Mouse (Mus musculus): ENCODE data around the gene Gmppa. TPM values are rescaled to one million over a fixed set of nuclear protein-coding genes. Genes with fewer than 3 reads are reported as not detected.
A peak's percentile ranks its signal among the peaks of the same experiment; 100 is the strongest.

Gene Gmppa
- polyA plus RNA-seq, 2 experiments: 74.9 to 144 TPM

GRCm38 (mm10) chr1:75476441-75476840 lies 40.7 kb downstream of the Gmppa start:
- no peak overlapping the region for H3K9ac ChIP-seq (ENCODE audit: low read depth, low read length, severe bottlenecking)
- H3K36me3 ChIP-seq (ENCODE audit: control insufficient read depth, insufficient read depth, low read length): peaks cover 47% of the 10 kb centered on the region
- peaks cover 19% of the 10 kb centered on the region for H3K4me1 ChIP-seq (ENCODE audit: control insufficient read depth, insufficient read depth, low read length)
- ATAC-seq (ENCODE audit: low FRiP score, low read depth): no peak
- 94% methylated on average over 11 of the region's 11 CpGs for WGBS
- TF ChIP-seq POLR2A (IDR thresholded peaks at IDR 0.05; ENCODE audit: borderline replicate concordance, extremely low read depth, insufficient read depth, insufficient read length): no peak
- no peak for DNase-seq (ENCODE audit: low spot score)
- H3K4me2 ChIP-seq (replicated peaks; ENCODE audit: low read depth, low read length, severe bottlenecking): no peak overlapping the region
- H3K4me3 ChIP-seq (replicated peaks; ENCODE audit: low read length): no peak overlapping the region
- peaks cover 5% of the 10 kb centered on the region; the same call in 1 of the 2 replicates for H3K27me3 ChIP-seq (ENCODE audit: control insufficient read depth, insufficient read depth, low read length)
- H3K9me3 ChIP-seq (ENCODE audit: control insufficient read depth, low read length): no peaks in the 10 kb centered on the region
- no peak overlapping the region for H3K27ac ChIP-seq (replicated peaks; ENCODE audit: low read depth, low read length)

DNA sequence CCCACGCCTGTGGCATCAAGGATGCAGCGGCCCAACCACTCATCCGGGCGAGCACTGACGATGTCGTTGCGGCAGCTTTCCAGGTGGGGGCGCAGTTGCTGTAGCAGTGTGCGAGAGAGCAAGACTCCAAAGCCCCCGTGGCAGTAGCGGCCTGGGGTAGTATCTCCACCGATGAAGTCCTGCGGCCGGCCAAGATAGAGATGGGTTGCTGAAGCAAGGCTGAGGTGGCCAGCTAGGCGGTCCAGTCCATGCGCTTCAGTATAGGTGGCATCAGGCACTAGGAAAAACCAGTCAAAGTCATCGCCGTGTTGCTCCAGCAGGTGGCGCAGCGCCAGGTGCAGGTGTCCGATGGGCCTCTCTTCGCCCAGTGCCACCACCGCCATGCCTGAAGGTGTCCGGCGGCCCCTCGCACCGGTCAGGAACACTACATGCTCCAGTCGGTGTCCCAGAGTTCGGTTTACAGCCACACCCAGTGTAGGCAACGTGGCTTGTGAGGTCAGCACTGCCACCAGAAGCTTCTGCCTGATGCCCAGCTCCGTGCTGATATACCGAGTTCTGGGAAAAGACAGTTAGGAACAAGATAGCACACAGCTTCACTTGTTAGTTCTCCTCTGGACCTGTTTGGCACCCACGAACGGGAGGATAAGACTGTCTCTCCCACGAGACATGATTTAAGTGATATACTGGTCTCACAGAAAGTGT lies 41.7 kb downstream of the Gmppa start:
- Histone ChIP-seq H3K4me1 (ENCODE audit: control insufficient read depth, insufficient read depth, low read length) (peaks cover 19% of the 10 kb centered on the region), H3K4me3 (replicated peaks; ENCODE audit: low read length) (peak overlapping the region; percentile 68), H3K4me2 (replicated peaks; ENCODE audit: low read depth, low read length, severe bottlenecking) (peak overlapping the region; percentile 75), H3K27ac (replicated peaks; ENCODE audit: low read depth, low read length) (no peak overlapping the region), H3K27me3 (ENCODE audit: control insufficient read depth, insufficient read depth, low read length) (peaks cover 5% of the 10 kb centered on the region; the same call in 1 of the 2 replicates), H3K9ac (ENCODE audit: low read depth, low read length, severe bottlenecking) (no peak overlapping the region), H3K36me3 (ENCODE audit: control insufficient read depth, insufficient read depth, low read length) (peaks cover 43% of the 10 kb centered on the region), H3K9me3 (ENCODE audit: control insufficient read depth, low read length) (no peaks in the 10 kb centered on the region)
- DNase-seq (ENCODE audit: low spot score) (peak; percentile 80), ATAC-seq (ENCODE audit: low FRiP score, low read depth) (no peak)
- no peak for TF ChIP-seq POLR2A (IDR thresholded peaks at IDR 0.05; ENCODE audit: borderline replicate concordance, extremely low read depth, insufficient read depth, insufficient read length)
- 17% methylated on average over 35 of the region's 35 CpGs for WGBS

DNA sequence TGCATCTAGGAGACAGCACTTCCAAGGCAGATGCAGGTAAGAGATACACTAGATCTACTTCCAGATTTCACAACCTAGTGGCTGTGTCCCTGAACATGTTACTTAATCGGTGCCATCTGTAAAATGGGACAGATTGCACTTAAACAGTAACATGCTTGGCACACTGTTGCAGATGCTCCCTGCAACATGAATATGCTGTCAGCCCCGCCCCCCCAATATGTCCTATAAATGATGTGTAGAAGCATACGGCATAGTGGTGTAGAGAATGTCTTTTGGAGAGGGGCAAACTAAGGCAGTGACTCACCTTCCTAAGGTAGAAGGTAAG lies 42.2 kb downstream of the Gmppa start:
- peaks cover 19% of the 10 kb centered on the region for H3K4me1 ChIP-seq (ENCODE audit: control insufficient read depth, insufficient read depth, low read length)
- peaks cover 38% of the 10 kb centered on the region for H3K36me3 ChIP-seq (ENCODE audit: control insufficient read depth, insufficient read depth, low read length)
- ATAC-seq (ENCODE audit: low FRiP score, low read depth) (no peak), DNase-seq (ENCODE audit: low spot score) (no peak)
- no peaks in the 10 kb centered on the region for H3K9me3 ChIP-seq (ENCODE audit: control insufficient read depth, low read length)
- H3K4me2 ChIP-seq (replicated peaks; ENCODE audit: low read depth, low read length, severe bottlenecking): peak overlapping the region; percentile 75
- H3K9ac ChIP-seq (ENCODE audit: low read depth, low read length, severe bottlenecking): no peak overlapping the region
- 44% methylated on average over 3 of the region's 3 CpGs for WGBS
- no peak for TF ChIP-seq POLR2A (IDR thresholded peaks at IDR 0.05; ENCODE audit: borderline replicate concordance, extremely low read depth, insufficient read depth, insufficient read length)
- peaks cover 10% of the 10 kb centered on the region; the same call in 1 of the 2 replicates for H3K27me3 ChIP-seq (ENCODE audit: control insufficient read depth, insufficient read depth, low read length)
- no peak overlapping the region for H3K27ac ChIP-seq (replicated peaks; ENCODE audit: low read depth, low read length)
- H3K4me3 ChIP-seq (replicated peaks; ENCODE audit: low read length): peak overlapping the region; percentile 68

DNA sequence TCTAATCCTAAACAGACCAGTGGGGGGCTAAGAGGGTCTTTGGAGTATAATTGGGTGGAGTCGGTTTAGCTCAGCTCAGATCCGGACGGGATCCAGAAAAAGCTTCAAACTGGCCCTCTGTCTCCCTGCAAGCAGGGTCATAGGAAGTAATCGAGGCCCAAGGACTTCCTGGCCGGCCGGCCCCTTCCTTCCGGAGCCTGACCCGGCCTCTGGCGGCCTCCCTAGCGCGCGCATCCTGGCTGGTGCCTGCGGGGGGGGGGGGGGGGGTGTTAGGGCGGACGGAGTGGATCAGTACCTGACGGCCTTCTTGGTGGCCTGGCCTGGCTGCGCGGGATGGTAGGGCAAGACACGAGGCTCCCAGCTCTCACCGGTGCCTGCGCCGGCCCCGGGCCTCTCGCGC lies 42.8 kb downstream of the Gmppa start:
- Histone ChIP-seq H3K27me3 (ENCODE audit: control insufficient read depth, insufficient read depth, low read length) (peaks cover 12% of the 10 kb centered on the region; the same call in 1 of the 2 replicates), H3K9ac (ENCODE audit: low read depth, low read length, severe bottlenecking) (peak overlapping the region; percentile 63), H3K4me1 (ENCODE audit: control insufficient read depth, insufficient read depth, low read length) (peaks cover 19% of the 10 kb centered on the region), H3K27ac (replicated peaks; ENCODE audit: low read depth, low read length) (peak overlapping the region; percentile 70), H3K4me2 (replicated peaks; ENCODE audit: low read depth, low read length, severe bottlenecking) (peak overlapping the region; percentile 75), H3K4me3 (replicated peaks; ENCODE audit: low read length) (peak overlapping the region; percentile 68), H3K36me3 (ENCODE audit: control insufficient read depth, insufficient read depth, low read length) (peaks cover 32% of the 10 kb centered on the region), H3K9me3 (ENCODE audit: control insufficient read depth, low read length) (no peaks in the 10 kb centered on the region)
- 0% methylated on average over 14 of the region's 25 CpGs for WGBS
- no peak for TF ChIP-seq POLR2A (IDR thresholded peaks at IDR 0.05; ENCODE audit: borderline replicate concordance, extremely low read depth, insufficient read depth, insufficient read length)
- ATAC-seq (ENCODE audit: low FRiP score, low read depth): no peak
- peak; percentile 34 for DNase-seq (ENCODE audit: low spot score)

GRCm38 (mm10) chr1:75478916-75479634 lies 43.3 kb downstream of the Gmppa start, which contains the start of the genes Chpf and Tmem198:
Gene Chpf, minus strand, starts transcription at chr1:75479307.
Gene Tmem198, plus strand, starts transcription at chr1:75479532.
- Histone ChIP-seq H3K27ac (replicated peaks; ENCODE audit: low read depth, low read length) (peak within 1 kb of the TSS; percentile 70), H3K27me3 (ENCODE audit: control insufficient read depth, insufficient read depth, low read length) (peaks cover 12% of the 10 kb centered on the region; the same call in 1 of the 2 replicates), H3K9me3 (ENCODE audit: control insufficient read depth, low read length) (no peaks in the 10 kb centered on the region), H3K4me2 (replicated peaks; ENCODE audit: low read depth, low read length, severe bottlenecking) (peak within 1 kb of the TSS; percentile 75), H3K9ac (ENCODE audit: low read depth, low read length, severe bottlenecking) (peak within 1 kb of the TSS; percentile 63), H3K4me1 (ENCODE audit: control insufficient read depth, insufficient read depth, low read length) (peaks cover 16% of the 10 kb centered on the region), H3K36me3 (ENCODE audit: control insufficient read depth, insufficient read depth, low read length) (peaks cover 26% of the 10 kb centered on the region), H3K4me3 (replicated peaks; ENCODE audit: low read length) (peak within 1 kb of the TSS; percentile 68)
- ATAC-seq (ENCODE audit: low FRiP score, low read depth) (peak; percentile 93), DNase-seq (ENCODE audit: low spot score) (peak; percentile 98)
- under 1% methylated on average over 53 of the region's 76 CpGs for WGBS
- TF ChIP-seq POLR2A (IDR thresholded peaks at IDR 0.05; ENCODE audit: borderline replicate concordance, extremely low read depth, insufficient read depth, insufficient read length): no peak

All from limb, embryonic 14.5 days (tissue).